In genomic region chr13:70037985-70038667, GRCm38 (mm10) we compare ENCODE assay signal across 11 mouse cellular contexts.
A peak's percentile ranks its signal among the peaks of the same experiment; 100 is the strongest.
DNase-seq lines count a peak whose midpoint lies in the region; ATAC-seq and TF ChIP-seq lines count a peak whose summit lies in the region.
"Had no signal": no experiment of that assay in that cellular context is flagged by ENCODE, and none has a peak within 500 bp of the region (broad histone marks: within the 10 kb centered on the region; RNA-seq: fewer than 3 reads in every experiment).

No protein-coding gene starts in this region.

- H3K4me2 ChIP-seq in limb, embryonic 14.5 days (replicated peaks; ENCODE audit: low read depth, low read length, severe bottlenecking), result no peak overlapping the region
- H3K4me2 ChIP-seq: limb, embryonic 15.5 days had no signal

- no peak overlapping the region for H3K27ac ChIP-seq in limb, embryonic 14.5 days (replicated peaks; ENCODE audit: low read depth, low read length)
- H3K27ac ChIP-seq in embryonic facial prominence, embryonic 10.5 days (replicated peaks), result no peak overlapping the region
- H3K27ac ChIP-seq: limb, embryonic 15.5 days had no signal

- no peak for TF ChIP-seq POLR2A in limb, embryonic 14.5 days (IDR thresholded peaks at IDR 0.05; ENCODE audit: borderline replicate concordance, extremely low read depth, insufficient read depth, insufficient read length)

- peak; percentile 13 for DNase-seq in layer of hippocampus, adult 9-11 months
- no peak for DNase-seq in layer of hippocampus, adult 9-10 months (ENCODE audit: low spot score)
- DNase-seq in embryo, embryonic 10 days (ENCODE audit: low spot score), result peak; percentile 72
- DNase-seq in embryo, embryonic 11.5 days (ENCODE audit: low read depth, low spot score), result peak; percentile 54
- peak; percentile 27 for DNase-seq in limb, embryonic 14.5 days (ENCODE audit: low spot score)
- no peak for DNase-seq in embryonic facial prominence, embryonic 10.5 days (ENCODE audit: low spot score)
- no peak for DNase-seq in ovary, postnatal 10 days (ENCODE audit: low spot score)
- DNase-seq: right cerebral cortex, postnatal 25 days had no signal

- ATAC-seq in limb, embryonic 14.5 days (ENCODE audit: low FRiP score, low read depth), result 0 out of 2 replicates have a peak, but pooled peaks have one; percentile 34
- ATAC-seq: lung, postnatal 0 days had no signal

- no peaks in the 10 kb centered on the region for H3K4me1 ChIP-seq in limb, embryonic 14.5 days (ENCODE audit: control insufficient read depth, insufficient read depth, low read length)
- no peaks in the 10 kb centered on the region for H3K4me1 ChIP-seq in embryonic facial prominence, embryonic 10.5 days

- H3K9ac ChIP-seq in limb, embryonic 14.5 days (ENCODE audit: low read depth, low read length, severe bottlenecking), result no peak overlapping the region
- H3K9ac ChIP-seq: limb, embryonic 15.5 days had no signal

- H3K4me3 ChIP-seq in limb, embryonic 14.5 days (replicated peaks; ENCODE audit: low read length), result no peak overlapping the region
- H3K4me3 ChIP-seq in embryonic facial prominence, embryonic 10.5 days, result no peak overlapping the region
- H3K4me3 ChIP-seq: limb, embryonic 15.5 days; myocyte had no signal

- 39% methylated on average over 11 of the region's 11 CpGs for WGBS in limb, embryonic 14.5 days
- 74% methylated on average over 11 of the region's 11 CpGs for WGBS in embryonic facial prominence, embryonic 10.5 days

- H3K36me3 ChIP-seq in limb, embryonic 14.5 days (ENCODE audit: control insufficient read depth, insufficient read depth, low read length), result no peaks in the 10 kb centered on the region
- H3K36me3 ChIP-seq in embryonic facial prominence, embryonic 10.5 days (replicated peaks), result no peaks in the 10 kb centered on the region
- H3K36me3 ChIP-seq: limb, embryonic 15.5 days had no signal

- H3K9me3 ChIP-seq in limb, embryonic 14.5 days (ENCODE audit: control insufficient read depth, low read length), result no peaks in the 10 kb centered on the region
- no peaks in the 10 kb centered on the region for H3K9me3 ChIP-seq in embryonic facial prominence, embryonic 10.5 days
- H3K9me3 ChIP-seq: limb, embryonic 15.5 days had no signal

- H3K27me3 ChIP-seq in limb, embryonic 14.5 days (ENCODE audit: control insufficient read depth, insufficient read depth, low read length), result no peaks in the 10 kb centered on the region
- H3K27me3 ChIP-seq in embryonic facial prominence, embryonic 10.5 days (replicated peaks; ENCODE audit: low read depth, poor library complexity, severe bottlenecking), result no peaks in the 10 kb centered on the region
- H3K27me3 ChIP-seq: limb, embryonic 15.5 days had no signal

Comparison
In these comparisons a context has a peak if more than half of its experiments do, and no peak if none do; other contexts are left out.
1. DNase-seq: peak in layer of hippocampus, adult 9-11 months (single experiment), embryo, embryonic 10 days (single experiment), embryo, embryonic 11.5 days (single experiment) and limb, embryonic 14.5 days (single experiment); none in layer of hippocampus, adult 9-10 months (single experiment), embryonic facial prominence, embryonic 10.5 days (single experiment) and ovary, postnatal 10 days (single experiment).